In the genomic region with DNA sequence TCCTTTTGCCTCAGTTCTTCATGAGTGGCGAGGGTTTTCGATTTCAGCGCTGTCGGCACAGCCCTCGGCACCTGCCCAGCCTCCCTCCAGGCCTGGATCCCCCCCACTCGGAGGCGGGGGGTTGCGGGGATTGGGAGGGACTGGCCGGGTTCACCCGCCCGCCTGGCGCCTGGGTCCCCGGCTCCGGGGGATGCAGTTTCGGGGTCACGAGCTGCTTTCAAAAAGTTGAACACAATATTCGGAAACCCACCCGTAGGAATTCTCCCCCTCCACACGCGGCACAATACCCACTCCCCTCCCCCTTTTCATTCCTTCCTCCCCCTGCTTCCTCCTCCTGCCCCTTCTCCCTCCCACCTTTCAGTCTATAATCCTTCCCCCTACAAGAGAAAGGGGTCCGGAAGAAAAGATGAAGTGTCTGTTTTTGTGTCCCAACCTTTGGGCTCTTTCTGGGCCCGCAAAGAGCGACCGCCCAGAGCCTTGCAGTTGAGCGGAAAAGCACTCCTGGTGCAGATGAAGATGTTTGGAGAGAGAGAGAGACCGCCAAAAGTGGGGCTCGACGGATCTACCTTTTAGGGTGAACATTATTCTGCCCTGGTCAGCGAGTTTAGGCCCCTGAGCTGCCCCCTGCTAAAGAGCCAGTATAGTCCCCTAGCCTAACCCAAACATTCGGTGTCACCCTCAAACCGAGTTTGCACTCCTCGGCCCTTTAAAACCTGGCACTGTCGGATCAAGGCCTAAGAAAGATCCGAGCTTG, we compare ENCODE assay signal across 9 mouse cellular contexts. TPM values are rescaled to one million over a fixed set of nuclear protein-coding genes. Genes with fewer than 3 reads are reported as not detected.
A peak's percentile ranks its signal among the peaks of the same experiment; 100 is the strongest.
DNase-seq lines count a peak whose midpoint lies in the region; ATAC-seq lines count a peak whose summit lies in the region.
"Had no signal": no experiment of that assay in that cellular context is flagged by ENCODE, and none has a peak within 500 bp of the region (broad histone marks: within the 10 kb centered on the region; RNA-seq: fewer than 3 reads in every experiment).

No protein-coding gene starts in this region.

- WGBS in heart, embryonic 14.5 days: 2% methylated on average over 34 of the region's 34 CpGs
- 2% methylated on average over 34 of the region's 34 CpGs for WGBS in forebrain, embryonic 16.5 days
- WGBS in midbrain, embryonic 12.5 days: under 1% methylated on average over 33 of the region's 34 CpGs

- no peak for DNase-seq in heart, postnatal 4 days
- peak; percentile 95 for DNase-seq in Muller cell, postnatal 12 days (ENCODE audit: inconsistent ontology term)
- DNase-seq in left cerebral cortex, postnatal 4 days: no peak
- DNase-seq in layer of hippocampus, postnatal 25 days (ENCODE audit: extremely low spot score in 1 of 2, low spot score in 1 of 2): no peak
- DNase-seq in testis, postnatal 10 days (ENCODE audit: low spot score): no peak

- intact Hi-C loops in left cerebral cortex, postnatal 4 days (cut with DNase I): no loop called here

- no peaks in the 10 kb centered on the region for H3K36me3 ChIP-seq in heart, embryonic 14.5 days (ENCODE audit: control insufficient read depth, insufficient read depth, low read length)
- H3K36me3 ChIP-seq in forebrain, embryonic 16.5 days (ENCODE audit: control insufficient read depth, insufficient read depth): no peaks in the 10 kb centered on the region
- no peaks in the 10 kb centered on the region for H3K36me3 ChIP-seq in midbrain, embryonic 12.5 days

- no peak overlapping the region for H3K9ac ChIP-seq in heart, embryonic 14.5 days (ENCODE audit: low read length)
- peak overlapping the region; percentile 55 for H3K9ac ChIP-seq in forebrain, embryonic 16.5 days (replicated peaks; ENCODE audit: low read depth, low read length)
- H3K9ac ChIP-seq in midbrain, embryonic 12.5 days (replicated peaks): peak overlapping the region; percentile 49; the same call in 1 of the 2 replicates

- no peaks in the 10 kb centered on the region for H3K9me3 ChIP-seq in heart, embryonic 14.5 days (ENCODE audit: control insufficient read depth, low read length)
- H3K9me3 ChIP-seq in forebrain, embryonic 16.5 days (ENCODE audit: control insufficient read depth, low read length): no peaks in the 10 kb centered on the region
- H3K9me3 ChIP-seq in midbrain, embryonic 12.5 days: no peaks in the 10 kb centered on the region

- H3K27me3 ChIP-seq in heart, embryonic 14.5 days (ENCODE audit: control insufficient read depth, insufficient read depth, low read length): peaks cover 100% of the 10 kb centered on the region
- peaks cover 73% of the 10 kb centered on the region for H3K27me3 ChIP-seq in forebrain, embryonic 16.5 days (replicated peaks; ENCODE audit: control insufficient read depth, insufficient read depth, low read length)
- peaks cover 100% of the 10 kb centered on the region for H3K27me3 ChIP-seq in midbrain, embryonic 12.5 days

- peak overlapping the region; percentile 19 to 31; a peak in 3 of 4 replicates for H3K4me3 ChIP-seq in heart, embryonic 14.5 days (ENCODE audit: control insufficient read depth in 1 of 2, insufficient read depth in 1 of 2, low read depth in 1 of 2, low read length in 2 of 2)
- H3K4me3 ChIP-seq in forebrain, embryonic 16.5 days (replicated peaks; ENCODE audit: low read length): peak overlapping the region; percentile 40
- H3K4me3 ChIP-seq in midbrain, embryonic 12.5 days: peak overlapping the region; percentile 40

- peaks cover 5 to 21% of the 10 kb centered on the region in 2 experiments; a peak in 2 of 4 replicates for H3K4me1 ChIP-seq in heart, embryonic 14.5 days (ENCODE audit: control insufficient read depth in 2 of 2, insufficient read depth in 2 of 2, low read length in 2 of 2)
- peaks cover 45% of the 10 kb centered on the region for H3K4me1 ChIP-seq in forebrain, embryonic 16.5 days (replicated peaks; ENCODE audit: control insufficient read depth, insufficient read depth, low read length)
- peaks cover 53% of the 10 kb centered on the region for H3K4me1 ChIP-seq in midbrain, embryonic 12.5 days

- H3K27ac ChIP-seq in heart, embryonic 14.5 days (replicated peaks in 1 of 2; ENCODE audit: control insufficient read depth in 1 of 2, insufficient read depth in 1 of 2, low read depth in 2 of 2, low read length in 2 of 2): no peak overlapping the region
- H3K27ac ChIP-seq in forebrain, embryonic 16.5 days (ENCODE audit: low read length): peak overlapping the region; percentile 78
- H3K27ac ChIP-seq in midbrain, embryonic 12.5 days (replicated peaks): peak overlapping the region; percentile 77

- ATAC-seq in heart, embryonic 14.5 days (ENCODE audit: insufficient number of reproducible peaks, insufficient read depth, low FRiP score, low read depth): no peak
- ATAC-seq in forebrain, embryonic 16.5 days: no peak
- no peak for ATAC-seq in midbrain, embryonic 12.5 days (ENCODE audit: low FRiP score, low read depth)

- peak overlapping the region; percentile 53 for H3K4me2 ChIP-seq in heart, embryonic 14.5 days (ENCODE audit: low read length)
- H3K4me2 ChIP-seq in forebrain, embryonic 16.5 days (ENCODE audit: low read length): peak overlapping the region; percentile 50
- peak overlapping the region; percentile 52 for H3K4me2 ChIP-seq in midbrain, embryonic 12.5 days (replicated peaks)

RNA-seq across cellular contexts. Expression of a gene that starts 5.1 kb away (rescaled TPM):
- polyA plus RNA-seq in heart, embryonic 14.5 days (2014; fragmentation: Nextera tagmentation; extraction: Ambion mirVana): not detected in 2 replicates
- total RNA-seq in heart, postnatal 4 days (2021): not detected
- 15.6 and 17.6 TPM in 2 replicates for polyA plus RNA-seq in forebrain, embryonic 16.5 days (2015; fragmentation: Nextera tagmentation; extraction: Ambion mirVana)
- polyA plus RNA-seq in midbrain, embryonic 12.5 days (2016; fragmentation: Nextera tagmentation; extraction: Ambion mirVana): 19.8 and 25.1 TPM in 2 replicates
- 1 to 10 TPM; 2.4 to 6.4 TPM for total RNA-seq in left cerebral cortex, postnatal 4 days (2021)
- under 1 TPM in 1 of 2 experiments, not detected in 1; 0.25 TPM for total RNA-seq in layer of hippocampus, postnatal 25 days (2021)
- polyA plus RNA-seq: large intestine, adult 2 months had no signal

Comparison
In these comparisons a context has a peak if more than half of its experiments do, and no peak if none do; other contexts are left out.
1. H3K27ac ChIP-seq: peak in forebrain, embryonic 16.5 days (single experiment) and midbrain, embryonic 12.5 days (single experiment); none in heart, embryonic 14.5 days (0 of 2).
2. Peak in every context shown above with its lines, with median percentiles within 50 percentile points of each other: H3K4me2 ChIP-seq and H3K4me3 ChIP-seq.